Mouse (Mus musculus): ENCODE results near the gene Esp1.
"Not testable (repeated sequence)": the region's sequence is repeated elsewhere in the genome, so short reads cannot be mapped to it uniquely, and the experiment has no call there.

Gene Esp1

DNA sequence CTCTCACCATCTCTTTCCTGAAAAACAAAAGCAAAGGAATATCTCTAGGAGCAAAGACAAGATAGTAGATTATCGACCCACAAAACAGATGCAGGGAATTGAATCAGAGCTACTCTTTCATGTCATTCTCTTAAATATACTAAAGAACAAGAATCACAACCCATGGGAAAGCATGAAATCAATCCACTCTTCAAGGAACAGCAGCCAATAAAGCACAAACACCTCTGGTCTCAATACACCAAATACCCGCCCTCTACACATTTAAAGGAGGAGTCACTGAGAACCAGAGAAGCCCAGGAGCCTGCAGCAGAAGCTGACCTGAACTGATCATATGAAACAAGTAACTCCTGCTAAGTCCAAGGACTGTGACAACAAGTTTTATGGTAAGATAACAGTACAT, at the start of gene Esp1:
Esp1 (plus strand) TSS at position 301 of the 400 bp plus-strand sequence.
- no peak for DNase-seq

DNA sequence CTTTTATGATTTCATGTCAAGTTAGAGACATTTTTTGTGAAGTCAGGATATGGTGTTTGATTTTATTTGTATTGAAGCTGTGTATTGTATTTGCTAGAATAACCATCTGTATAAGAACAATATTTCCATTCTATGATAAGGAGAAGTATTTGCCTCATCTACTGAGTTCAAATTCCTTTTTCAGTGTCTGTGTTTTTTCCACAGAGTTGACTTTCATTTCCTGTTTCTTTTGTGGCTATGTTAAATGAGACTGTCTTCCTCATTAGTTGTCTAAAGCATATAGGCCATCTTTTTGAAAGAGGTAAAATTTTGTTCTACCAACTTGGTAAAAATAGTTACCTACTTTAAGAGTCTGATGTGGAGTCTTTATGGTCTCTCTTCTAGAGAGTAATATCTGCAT, 10.6 kb upstream of the Esp1 start:
- no peak for DNase-seq

DNA sequence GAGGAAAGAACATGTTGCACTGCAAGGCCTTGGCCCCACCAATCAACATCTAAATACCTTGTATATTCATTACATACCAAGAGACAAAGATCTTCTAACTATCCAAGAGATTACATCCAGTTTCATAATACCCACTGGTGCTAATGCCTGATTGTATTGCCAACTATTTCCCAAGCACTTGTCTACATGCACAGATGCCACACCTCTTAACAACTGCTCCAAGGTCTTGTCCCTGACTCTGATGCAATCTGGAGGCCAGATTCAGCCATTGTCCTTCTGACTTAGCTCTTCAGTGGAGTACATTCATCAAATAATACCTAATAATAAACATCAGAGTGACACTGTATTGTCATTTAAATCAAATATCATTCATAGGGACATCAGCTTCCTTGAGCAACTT, 9.9 kb upstream of the Esp1 start:
- not testable (repeated sequence) for DNase-seq

DNA sequence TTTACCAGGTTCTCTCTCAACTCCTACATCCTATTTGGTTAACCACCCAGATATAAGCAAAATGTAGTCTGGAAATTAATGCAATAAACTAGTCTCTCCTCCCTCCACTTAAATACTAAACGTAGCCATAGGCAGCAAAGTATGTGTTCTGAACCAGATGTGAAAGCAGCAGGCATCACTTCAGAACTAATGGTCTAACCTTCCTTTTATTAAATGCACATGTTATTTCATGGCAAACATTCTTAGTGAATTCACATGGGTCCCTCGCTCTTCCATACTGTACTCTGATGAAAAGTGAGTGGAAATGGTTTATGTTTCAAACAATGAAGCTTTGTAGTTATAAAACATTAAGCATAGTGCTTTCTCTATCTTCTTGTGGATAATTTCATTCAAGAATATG, 4.4 kb downstream of the Esp1 start:
- no peak for DNase-seq

DNA sequence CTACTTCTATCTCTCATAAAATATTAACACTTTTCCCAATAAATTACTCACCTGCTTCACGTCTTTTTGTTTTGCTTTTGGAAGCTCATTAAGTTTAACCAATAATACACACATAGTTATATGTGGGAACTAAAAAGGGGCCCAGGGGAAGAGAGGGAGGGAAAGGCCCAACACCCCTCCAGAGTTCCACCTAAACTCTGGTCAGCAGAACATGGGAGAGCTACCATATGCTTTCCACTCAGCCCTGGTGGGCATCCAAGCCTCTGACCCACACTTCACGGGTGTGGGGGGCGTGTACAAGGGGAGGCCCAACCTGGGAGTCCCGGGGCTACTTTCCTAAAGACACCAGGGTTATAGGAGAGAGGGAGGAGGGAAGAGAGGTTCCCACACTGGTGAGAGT, 4.8 kb downstream of the Esp1 start:
- no peak for DNase-seq

DNA sequence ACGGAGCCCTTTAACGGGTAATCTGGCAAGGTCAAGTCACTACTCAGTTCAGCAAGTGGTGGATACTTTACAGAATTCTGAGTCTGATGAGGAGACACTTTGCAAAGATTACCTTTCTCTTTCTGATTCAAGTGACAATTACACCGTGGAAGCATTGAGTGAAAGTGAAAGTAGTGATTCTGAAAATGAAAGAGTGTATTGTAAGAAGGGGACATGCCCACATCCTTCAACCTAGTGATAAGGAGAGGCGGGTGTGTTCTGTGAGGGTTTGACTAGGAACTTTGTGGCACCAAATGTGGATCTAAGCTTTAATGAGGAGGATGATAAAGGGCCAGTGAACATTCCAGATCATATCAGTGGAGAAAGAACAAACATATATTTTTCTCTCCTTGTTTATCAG, 36.7 kb downstream of the Esp1 start:
- DNase-seq = no peak

DNA sequence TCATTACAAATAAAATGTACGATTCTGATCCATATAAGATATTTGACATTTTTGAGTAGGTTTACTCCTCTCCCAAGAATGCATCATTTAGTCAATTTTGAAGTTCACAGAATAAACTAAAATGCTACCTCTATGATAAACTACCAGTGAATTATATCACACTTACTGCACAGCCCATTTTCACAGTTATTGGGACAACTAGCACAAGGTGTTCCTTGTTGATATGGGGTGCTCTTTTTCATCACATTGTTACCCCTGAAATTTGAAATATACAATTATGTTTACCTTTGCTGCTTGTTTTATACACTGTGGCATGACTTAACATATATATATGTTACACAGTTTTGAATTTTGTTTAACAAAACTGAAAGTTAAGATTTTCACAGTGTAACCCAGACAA, 40.2 kb downstream of the Esp1 start:
- no peak for DNase-seq

Data from cerebellum, adult 8-10 months (tissue).